Mouse (Mus musculus) heart, adult 11 months (tissue): ENCODE measurements around the gene Abhd2.

Source experiments
- DNase-seq: peaks from one replicate; pipeline ENCODE4 v3.0.0; 2022

The Abhd2 gene

DNA sequence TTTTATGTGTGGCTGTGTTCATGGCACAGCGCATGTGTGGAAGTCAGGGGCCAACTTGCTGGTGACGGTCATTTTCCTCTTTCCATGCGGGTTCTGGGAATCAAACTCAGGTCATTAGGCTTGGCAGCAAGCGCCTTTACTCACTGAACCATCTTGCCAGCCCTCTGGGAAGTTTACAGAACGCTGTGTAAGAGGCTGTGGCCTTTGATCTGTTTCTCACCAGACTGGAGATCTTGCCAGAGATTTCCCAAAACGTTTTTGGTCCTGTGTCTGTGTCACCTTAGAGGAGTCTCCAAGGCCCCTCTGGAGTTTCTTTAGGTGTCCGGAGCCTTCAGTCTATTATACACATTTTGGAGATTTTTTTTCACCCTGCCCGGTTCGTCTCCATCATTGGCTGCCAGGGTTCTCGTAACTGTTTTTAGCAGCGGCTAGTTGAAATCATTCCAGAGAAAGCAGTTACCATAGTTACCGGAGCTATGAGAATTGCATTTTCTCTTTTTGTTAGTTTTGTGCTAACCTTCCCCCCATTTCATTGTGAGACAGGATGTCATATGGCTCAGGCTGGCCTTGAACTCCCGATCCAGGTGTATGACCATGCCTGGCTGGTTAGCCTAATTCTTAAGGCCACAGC lies 22.3 kb downstream of the Abhd2 start:
- DNase-seq, result no peak

DNA sequence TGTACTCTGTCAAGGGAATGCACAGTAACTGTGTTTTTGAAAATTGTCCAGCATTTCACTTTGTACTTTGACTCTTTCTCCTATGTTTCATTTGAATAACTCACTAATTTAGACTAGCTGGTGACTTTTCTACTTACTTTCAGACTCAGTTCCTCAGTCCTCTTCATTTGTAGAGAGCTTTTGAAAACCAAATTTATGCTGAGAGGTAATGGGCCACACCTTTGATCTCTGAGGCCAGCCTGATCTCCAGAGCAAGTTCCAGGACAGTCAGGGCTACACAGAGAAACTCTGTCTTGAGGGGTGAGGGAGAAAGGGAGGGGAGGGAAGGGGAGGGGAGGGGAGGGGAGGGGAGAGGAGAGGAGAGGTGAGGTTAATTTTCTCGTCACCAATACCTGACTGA lies 25.7 kb downstream of the Abhd2 start:
- no peak for DNase-seq

DNA sequence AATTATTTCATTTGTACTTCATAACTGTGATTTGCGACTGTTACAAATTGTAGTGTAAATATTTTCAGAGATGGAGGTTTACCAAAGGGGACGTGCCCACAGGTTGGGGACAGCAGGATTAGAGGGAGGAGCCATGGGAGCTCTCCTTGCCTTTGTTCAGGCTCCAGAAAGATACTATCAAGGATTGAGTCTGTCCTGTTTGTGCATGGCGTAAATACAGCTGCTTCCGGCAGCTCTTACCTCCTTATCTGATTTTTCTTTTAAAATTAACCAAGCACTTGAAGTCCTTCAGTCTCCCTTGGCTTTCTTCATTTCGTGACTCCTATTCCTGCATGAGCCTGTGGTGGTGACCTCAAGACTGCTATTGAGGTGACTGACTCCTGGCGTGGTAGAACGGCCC lies 26.5 kb downstream of the Abhd2 start:
- DNase-seq, result no peak

DNA sequence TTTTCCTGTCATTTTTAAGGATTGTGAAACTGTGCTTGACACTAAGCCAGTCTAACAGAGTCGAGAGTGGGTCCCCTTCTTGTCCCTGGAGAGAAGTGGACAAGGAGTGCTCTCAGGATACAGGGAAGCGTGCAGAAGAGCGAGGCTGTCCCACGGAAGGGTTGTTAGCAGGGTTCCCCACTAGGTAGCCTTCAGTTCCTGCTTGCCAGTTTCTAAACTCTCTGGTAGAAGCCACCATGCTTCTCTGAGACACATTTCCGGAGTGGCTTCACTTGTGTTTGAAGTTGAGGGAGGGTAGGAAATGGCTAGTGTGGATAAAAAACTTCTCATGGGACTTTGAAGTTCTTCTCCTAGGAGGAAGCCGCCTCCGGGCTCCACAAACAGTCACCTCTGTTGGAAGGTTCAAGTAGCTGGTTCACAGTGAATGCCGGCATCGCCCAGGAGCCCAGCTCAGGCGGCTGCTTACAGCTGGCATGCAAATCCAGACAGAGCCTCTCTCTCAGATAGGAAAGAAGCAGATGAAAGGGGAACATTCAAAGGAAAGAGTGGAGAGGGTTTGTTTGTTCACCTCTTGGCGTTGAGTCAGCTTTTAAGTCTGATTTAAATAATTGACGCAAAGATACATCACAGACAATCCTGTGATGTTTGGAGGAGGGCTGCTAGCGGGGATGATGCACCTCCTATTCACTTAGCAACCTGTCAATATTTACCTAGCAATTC lies 27.6 kb downstream of the Abhd2 start:
- no peak for DNase-seq

DNA sequence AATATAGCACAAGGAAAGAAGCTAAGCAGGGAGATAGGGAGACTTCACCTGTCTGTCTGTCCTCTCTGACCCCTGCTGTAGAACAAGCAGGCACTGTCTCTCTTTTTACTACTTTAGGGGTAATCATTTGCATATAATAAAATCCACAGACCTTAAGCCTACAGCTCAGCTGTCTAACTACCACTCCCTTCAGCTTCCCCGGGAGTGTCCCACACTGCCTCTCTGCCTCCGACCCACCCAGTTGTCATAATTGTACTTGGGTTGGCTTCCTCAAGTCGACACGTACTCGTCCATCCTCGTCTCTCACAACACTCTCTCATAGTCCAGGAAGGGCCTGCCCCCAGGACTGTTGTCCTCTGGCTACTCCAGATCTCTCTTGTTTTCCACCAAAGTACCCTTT lies 29.1 kb downstream of the Abhd2 start:
- no peak for DNase-seq

DNA sequence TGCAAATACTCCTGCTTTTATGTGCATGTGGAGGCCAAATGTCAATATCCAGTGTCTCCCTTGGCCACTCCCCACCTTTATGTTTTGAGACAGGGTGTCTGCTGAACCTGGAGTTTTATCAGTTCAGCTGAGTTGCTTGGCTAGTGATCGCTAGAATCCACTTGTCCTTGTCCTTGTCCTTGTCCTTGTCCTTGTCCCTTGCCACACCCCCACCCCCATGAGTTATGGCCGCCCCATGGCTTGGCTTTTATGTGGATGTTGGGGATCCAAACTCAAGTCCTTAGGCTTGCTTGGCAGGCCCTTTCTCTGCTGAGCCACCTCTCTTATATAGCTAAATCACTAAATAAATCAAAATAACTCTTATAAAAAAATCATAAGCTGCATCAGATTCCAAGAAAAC lies 29.6 kb downstream of the Abhd2 start:
- no peak for DNase-seq

DNA sequence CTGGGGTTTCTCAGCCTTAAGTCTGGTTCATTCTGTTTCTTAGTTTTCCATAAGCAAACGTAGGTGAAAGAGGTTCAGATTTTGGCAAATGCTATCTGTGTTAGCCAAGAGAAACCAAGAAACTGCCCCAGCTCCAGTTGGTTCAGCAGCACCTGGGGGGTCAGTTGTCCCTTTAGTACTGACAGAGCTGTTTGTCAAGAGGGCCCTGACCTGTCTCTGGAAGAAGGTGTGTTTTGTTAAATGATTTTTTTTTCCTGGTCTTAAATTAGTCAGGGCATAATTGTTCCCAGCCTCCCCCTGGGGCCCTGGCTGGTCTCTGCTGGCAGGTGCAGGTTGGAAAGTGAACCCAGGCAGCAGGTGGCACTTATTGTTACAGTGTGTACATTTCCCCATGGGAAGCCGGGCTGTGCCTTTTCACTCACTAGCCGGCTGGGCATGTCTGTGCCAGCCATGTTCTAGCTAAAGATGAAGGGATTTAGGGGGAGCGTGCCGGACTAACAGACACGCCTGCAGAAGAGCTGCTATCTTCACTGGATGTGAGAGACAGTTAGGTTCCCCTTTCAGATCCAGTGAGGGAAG lies 30.3 kb downstream of the Abhd2 start:
- DNase-seq, result no peak

DNA sequence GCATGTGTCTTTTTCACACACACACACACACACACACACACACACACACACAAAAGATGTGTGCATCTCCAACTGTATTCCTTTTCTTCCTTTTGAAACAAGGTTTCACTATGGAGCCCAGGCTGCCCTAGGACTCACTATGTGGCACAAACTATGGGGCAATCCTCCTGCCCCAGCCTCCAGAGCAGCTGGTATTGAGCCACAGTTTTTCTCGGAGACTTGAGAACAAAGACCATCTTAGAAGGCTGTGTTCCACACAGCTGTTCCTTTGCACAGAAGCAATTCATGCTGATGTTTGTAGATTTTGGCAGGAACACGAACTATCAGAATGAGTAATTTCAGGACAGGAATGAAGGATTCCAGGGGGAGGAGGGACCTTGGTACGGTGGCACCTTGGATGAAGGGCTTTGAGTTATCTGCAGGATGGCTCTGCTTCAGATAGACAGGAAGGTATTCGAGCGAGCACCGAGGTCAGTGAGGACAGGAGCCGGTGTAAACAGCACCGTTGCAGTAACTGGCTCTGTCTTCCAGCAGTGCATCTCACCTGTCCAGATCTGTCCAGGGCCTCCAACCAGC lies 35.5 kb downstream of the Abhd2 start:
- DNase-seq, result no peak

DNA sequence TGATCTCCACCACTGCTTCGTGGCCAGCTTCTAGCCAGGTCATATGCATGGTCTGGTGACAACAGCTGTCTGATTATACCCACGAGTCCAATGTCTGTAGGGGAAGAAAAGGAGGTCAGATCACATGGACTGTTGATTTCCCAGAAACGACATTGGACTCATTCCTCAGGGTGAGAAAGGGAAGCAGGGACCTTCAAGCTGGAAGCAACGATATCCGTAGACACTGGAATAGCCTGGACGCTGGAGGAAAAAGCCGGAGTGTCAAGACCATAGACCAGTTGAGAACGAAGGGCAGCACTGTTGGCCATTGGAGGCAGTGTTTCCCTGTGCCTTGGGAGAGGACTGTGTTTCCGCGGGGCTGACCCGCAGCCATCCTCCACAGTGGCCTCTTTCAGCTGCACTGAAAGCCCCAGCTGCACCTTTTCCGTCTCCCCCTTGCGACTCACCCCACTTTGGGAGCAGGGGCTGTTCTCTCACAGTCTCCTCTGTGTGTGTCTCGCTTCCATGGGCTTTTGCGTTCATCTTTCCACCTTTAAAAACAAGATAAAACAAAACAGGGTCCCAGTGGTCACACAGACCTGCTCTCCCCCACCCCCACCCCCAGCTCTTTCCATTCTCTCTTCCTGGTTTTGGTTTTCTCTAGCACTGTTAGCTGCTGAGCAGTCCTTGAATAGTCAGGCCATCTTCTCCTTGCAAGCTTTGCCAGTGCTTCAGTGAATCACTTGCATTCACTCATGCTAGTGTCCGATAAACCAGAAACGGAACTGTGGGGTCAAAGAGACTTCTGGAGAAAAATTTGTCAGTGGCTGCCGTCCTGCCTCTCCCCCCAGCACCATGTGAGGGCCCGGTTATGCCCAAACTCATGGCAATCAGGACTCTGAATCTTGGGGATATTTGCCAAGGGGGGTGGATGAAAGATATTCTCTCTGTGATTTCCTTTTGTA lies 36.5 kb downstream of the Abhd2 start:
- DNase-seq, result peak; percentile 95

DNA sequence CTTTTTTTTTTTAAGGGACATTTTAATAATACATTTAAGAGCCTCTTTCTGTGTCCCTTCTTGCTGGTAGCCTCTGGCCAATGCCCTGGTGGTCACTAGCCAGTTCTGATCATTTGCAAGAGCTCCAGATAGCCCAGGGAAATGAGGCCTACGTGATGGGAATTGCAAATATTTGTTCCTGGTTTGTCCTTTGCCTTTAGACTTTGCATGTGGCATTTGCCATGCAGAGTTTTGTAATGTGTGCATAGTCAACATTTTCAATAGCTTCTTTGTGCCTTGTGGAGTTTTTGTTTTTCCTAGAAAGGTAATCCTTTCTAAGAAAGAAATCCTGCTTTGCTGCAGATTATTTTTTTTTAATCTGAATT lies 37.2 kb downstream of the Abhd2 start:
- DNase-seq, result no peak

DNA sequence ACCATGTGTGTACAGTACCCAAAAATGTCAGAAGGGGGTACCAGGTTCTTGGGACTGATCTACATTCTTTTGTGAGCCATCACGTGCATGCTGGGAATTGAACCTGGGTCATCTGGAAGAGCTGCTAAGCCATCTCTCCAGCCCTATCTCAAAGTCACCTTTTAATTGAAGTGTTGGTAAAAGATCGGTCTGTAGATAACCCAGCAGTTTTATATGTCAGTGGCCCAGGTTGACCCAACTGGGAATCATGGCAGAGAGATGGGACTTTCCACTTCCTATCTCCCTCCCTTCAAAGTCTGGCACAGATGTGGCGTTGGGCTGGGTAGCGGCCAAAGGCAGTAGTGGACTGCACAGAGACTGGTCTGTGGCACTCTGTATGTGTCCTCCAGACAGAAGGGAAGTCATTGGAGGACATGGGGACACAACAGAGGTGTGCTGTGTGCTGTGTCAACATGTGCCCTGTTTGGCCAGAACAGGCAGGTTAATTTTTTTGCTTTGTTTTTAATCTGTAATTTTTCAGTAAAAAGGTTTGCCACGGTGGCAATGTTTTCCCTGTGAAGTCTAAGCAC lies 38.5 kb downstream of the Abhd2 start:
- DNase-seq, result peak; percentile 93

DNA sequence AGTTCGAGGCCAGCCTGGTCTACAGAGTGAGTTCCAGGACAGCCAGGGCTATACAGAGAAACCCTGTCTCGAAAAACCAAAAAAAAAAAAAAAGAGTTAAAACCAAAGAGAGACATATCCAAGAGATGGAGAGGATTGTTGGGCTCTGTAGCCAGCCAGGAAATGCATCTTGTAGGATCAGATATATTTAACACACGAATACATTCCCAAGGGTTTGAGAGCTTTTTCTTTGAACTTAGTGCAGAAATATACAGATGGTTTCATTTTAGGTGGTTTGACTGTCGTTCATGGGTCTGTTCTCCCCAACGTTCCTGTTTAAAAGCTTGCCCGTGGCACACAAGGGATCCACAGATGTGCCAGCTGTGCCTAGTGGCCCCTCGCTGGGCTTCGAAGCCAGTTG lies 39.2 kb downstream of the Abhd2 start:
- DNase-seq, result no peak

DNA sequence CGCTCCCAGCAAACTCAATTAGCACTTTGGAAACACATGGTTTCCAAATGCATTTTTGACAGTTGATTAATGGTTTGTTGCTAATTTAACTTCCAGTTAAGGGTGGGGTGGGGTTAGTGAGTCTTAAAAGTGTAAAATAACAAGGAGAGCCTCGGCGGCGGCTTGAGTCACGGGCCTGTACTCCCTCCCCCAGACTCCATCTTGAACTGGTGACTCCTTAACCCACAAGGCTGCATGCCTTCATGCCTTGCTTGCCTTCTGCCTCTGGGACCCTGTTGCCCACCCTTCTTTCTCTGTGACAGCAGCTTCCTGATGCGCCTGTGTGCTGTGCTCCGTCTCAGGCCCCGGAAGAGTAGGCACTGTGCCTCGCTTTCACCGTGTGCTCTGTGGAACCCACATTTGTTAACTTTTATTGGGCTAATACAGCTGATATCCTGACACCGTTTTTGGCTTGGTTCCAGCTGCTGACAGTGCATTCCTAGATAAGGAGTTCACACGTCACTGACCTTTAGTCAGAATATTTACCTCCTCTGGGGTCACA lies 40.6 kb downstream of the Abhd2 start:
- peak; percentile 81 for DNase-seq

DNA sequence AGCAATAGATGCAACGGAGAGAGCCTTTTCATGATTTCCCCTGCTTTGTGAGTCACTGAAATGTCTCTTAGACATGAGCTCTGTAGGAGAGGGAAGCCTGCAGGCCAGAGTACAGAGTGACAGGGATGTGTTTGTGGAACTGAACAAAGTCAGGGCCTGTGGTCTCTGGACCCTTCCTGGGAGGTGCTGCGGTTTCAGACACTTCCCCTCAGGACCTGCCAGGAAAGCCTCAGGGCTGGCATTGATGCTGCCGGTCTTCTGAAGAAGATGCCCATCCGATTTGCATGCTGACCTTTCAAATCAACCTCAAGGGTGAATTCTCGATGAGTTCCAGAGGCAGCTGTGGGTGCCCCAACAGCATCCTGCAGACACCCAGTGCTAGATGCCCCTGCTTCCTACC lies 41.5 kb downstream of the Abhd2 start:
- peak; percentile 85 for DNase-seq

DNA sequence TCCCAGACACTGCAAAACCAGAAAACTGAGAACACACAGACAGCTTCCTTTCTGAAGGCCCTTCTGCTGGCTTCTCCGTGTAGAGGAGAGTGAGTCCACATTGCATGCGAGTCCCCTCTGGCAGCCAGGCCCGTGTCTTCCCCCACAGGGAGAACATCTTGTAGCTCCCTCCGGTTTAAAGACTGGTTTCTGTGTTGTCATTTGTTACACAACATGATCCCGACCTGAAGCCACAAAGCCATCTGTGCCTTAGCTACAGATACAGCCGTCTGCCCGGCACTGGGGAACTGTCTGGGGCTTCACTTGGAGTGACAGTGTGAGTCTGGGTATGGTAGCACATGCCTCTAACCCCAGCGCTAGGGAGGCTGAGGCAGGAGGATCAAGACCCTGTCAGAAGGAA lies 42.1 kb downstream of the Abhd2 start:
- peak; percentile 89 for DNase-seq

DNA sequence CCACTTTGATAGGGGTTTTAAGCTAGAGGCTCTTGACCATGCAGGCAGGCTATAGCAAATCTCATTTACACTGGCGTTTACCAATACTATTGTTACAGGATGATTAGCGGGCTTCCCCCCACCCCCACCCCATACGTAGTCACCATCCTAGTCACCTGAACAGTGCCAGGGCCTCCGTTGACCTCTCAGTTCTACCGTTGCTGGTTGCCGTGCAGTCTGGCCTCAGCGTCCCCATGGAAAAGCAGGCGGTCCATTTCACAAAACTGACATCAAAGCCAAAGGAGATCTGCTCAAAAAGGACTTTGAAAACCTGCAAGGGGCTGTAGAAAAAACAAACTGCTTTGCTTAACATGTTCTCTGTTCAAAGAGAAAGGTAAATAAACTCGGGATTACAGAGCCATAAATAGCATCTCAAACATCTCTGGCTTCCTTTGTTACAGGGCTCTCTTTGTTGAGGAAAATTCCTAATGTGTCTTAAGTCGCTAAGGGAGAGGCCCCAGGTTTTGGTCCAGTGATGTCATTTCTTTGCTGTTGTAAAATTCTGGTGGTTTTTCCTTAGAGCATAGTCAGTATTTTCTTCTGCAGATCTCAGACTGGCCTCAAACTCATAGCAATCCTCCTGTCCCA lies 43.2 kb downstream of the Abhd2 start:
- DNase-seq, result no peak

DNA sequence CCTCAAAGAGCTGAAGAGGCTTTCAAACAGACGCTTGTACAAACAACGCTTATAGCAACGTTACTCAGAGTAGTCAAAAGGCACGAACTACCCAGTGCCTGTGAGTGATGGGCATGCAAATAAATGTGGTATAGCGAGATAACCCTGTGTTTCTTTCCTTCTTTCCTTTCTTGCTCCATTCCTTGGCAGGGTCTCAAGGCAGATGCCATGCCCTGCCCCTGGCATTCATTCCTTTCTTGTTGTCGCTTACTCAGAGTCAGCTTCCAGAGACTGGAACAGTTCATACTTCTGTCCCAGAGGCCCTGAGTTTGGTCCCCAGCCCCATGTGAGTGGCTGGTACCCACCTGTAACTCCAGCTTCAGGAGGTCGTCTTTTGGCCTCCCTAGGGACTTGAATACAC lies 44.6 kb downstream of the Abhd2 start:
- no peak for DNase-seq

DNA sequence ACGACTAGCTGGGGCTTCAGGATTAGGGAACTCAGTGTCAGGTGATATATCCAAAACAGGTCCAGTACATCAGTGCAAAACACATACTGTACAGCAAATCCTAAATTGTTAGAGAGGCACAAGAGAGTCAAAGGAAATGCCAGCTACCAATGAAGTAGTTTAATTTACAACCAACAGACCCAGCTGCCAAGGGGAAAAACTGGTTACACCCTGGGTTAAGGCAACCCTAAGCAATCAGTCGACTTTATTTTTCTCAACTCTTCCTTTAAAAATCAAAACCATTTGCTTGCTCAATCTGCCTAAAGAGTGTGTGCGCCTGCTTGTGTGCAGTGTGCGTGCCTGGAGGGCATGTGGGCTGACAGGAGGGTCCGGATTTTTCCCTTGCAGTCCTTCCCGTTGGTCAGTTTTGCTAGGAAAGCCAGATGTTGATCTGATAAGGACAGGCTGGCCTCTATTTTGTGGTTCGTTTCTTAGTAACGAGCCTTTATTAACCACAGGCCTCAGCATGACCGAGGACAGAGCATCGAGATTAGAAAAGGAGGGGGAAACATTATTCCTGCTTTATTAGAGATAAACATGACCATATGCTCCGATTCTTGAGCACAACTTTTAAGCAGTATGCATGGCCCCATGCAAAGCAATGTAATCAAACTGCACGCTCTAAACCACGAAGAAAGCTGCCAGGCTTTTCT lies 45.3 kb downstream of the Abhd2 start:
- no peak for DNase-seq

DNA sequence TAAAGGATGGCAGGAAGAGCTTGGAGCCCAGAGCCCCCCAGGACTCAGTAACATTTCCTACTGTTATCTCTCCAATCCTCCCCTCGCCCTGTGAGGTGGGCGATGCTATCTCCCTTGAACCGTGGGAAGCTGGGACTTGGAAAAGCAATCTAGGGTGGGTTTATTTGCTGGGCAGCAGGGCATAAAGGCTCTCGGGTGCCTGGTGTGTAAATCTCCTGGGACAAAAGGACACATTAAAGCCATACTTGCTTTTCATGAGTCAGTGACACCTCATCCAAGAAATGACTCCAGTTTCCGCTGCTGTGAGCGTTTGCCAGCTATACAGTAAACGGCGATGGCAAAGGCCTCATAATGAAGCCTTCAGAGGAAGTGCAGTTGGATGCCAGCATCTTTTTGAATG lies 50.9 kb downstream of the Abhd2 start:
- DNase-seq, result no peak

DNA sequence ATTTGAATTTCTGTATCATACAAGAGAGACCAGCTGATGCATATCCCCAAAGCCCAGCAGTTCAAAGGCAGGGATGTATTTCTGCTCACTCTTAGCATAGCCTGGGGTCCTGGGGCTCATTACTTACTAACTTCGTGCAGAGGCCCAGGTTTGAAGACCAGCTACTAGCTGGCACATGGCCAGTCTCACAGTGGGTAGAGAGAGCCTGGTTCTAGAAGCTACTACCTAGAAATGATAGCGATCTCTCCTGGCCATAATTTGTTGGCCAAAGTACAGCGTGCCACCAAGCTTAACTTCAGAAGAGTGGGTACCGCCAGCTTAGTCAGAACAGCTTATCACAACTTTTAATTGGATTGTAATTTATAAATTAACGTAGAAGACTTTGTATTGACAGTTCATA lies 55.8 kb downstream of the Abhd2 start:
- DNase-seq, result no peak

DNA sequence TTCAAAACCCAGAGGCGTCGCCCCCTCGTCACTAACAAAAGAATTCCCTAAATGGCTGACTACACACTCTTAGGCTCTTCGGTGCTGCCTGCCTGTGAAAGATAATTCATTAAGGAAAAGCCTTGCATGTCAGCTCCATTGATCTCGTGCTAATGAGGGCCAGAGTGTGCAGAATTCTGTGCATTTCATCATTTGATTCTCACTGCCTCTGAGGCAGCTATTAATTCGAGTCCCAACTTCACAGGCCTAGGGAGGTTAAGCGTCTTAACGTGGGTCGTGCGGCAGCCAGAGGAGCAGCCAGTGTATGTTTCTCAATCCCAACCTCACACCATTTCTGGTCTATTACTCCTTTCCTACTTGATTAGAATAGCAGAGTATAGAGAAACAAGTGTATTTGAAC lies 58.2 kb downstream of the Abhd2 start:
- no peak for DNase-seq
